Mouse (Mus musculus) heart, embryonic 13.5 days (tissue): Measurements from ENCODE around the gene Lman1l. TPM values are rescaled to one million over a fixed set of nuclear protein-coding genes. Genes with fewer than 3 reads are reported as not detected.

Experiments used
- ATAC-seq: fragments of 200-750 bp; cut with Nextera tagmentation; 2 replicates; pipeline ENCODE4 v1.8.0; 2017; ENCODE audit warnings: moderate TSS enrichment; ENCODE audit not compliant: insufficient number of reproducible peaks, low FRiP score, low TSS enrichment; ENCODE audit errors: extremely low read depth
- H3K27ac ChIP-seq: fragments of 300-500 bp; sonication (generic); replicated peaks from 2 replicates; pipeline ENCODE4 v1.5.1; 2015; ENCODE audit warnings: moderate library complexity, mild to moderate bottlenecking, inconsistent platforms
- H3K27me3 ChIP-seq: fragments of 300-500 bp; sonication (generic); replicated peaks from 2 replicates; pipeline ENCODE4 v1.6.1; 2015; ENCODE audit warnings: mild to moderate bottlenecking, inconsistent platforms
- H3K36me3 ChIP-seq: fragments of 300-500 bp; sonication (generic); 2 replicates; pipeline ENCODE4 v1.6.1; 2015; ENCODE audit warnings: mild to moderate bottlenecking, inconsistent platforms
- H3K4me1 ChIP-seq: fragments of 300-500 bp; sonication (generic); 2 replicates; pipeline ENCODE4 v1.6.1; 2015; ENCODE audit warnings: inconsistent platforms
- H3K4me2 ChIP-seq: fragments of 300-500 bp; sonication (generic); 2 replicates; pipeline ENCODE4 v1.6.1; 2015; ENCODE audit warnings: inconsistent platforms, mild to moderate bottlenecking, moderate library complexity
- H3K4me3 ChIP-seq: fragments of 300-500 bp; sonication (generic); 2 replicates; pipeline ENCODE4 v1.5.1; 2015; ENCODE audit warnings: moderate library complexity, mild to moderate bottlenecking, inconsistent platforms
- H3K9ac ChIP-seq: fragments of 300-500 bp; sonication (generic); 2 replicates; pipeline ENCODE4 v1.6.1; 2015; ENCODE audit warnings: inconsistent platforms, mild to moderate bottlenecking, moderate library complexity
- H3K9me3 ChIP-seq: fragments of 300-500 bp; sonication (generic); 2 replicates; pipeline ENCODE4 v1.6.1; 2016; ENCODE audit warnings: inconsistent platforms
- WGBS: fragments of 180-500 bp; shearing (Covaris S2); methylation state at CpG from one replicate; pipeline ENCODE4 v1.1.7; 2015; ENCODE audit warnings: mixed read lengths; 5-methylcytosine and 5-hydroxymethylcytosine counted together
- polyA plus RNA-seq: library from polyadenylated mRNA; unstranded; fragments of >200 nt; fragmentation: Nextera tagmentation; extraction: Ambion mirVana; gene quantifications from 2 replicates; pipeline ENCODE4 v1.2.1, GENCODE M21; 2015

Gene Lman1l
- polyA plus RNA-seq, 1 experiment from 2014 or later: not detected

GRCm38 (mm10) chr9:57598851-57599563 is 21.6 kb downstream of the Lman1l start:
- WGBS: 63% methylated on average over 8 of the region's 8 CpGs
- no peak overlapping the region for H3K4me3 ChIP-seq
- peaks cover 54% of the 10 kb centered on the region for H3K4me1 ChIP-seq
- H3K4me2 ChIP-seq: no peak overlapping the region
- H3K27ac ChIP-seq: no peak overlapping the region
- no peak overlapping the region for H3K9ac ChIP-seq
- H3K27me3 ChIP-seq: peaks cover 5% of the 10 kb centered on the region; the same call in 1 of the 2 replicates
- H3K9me3 ChIP-seq: no peaks in the 10 kb centered on the region
- H3K36me3 ChIP-seq: peaks cover 24% of the 10 kb centered on the region
- ATAC-seq: no peak

GRCm38 (mm10) chr9:57597929-57598382 is 22.6 kb downstream of the Lman1l start:
- Histone ChIP-seq H3K9ac (peak overlapping the region; percentile 42; the same call in 1 of the 2 replicates), H3K4me3 (no peak overlapping the region), H3K27ac (peak overlapping the region; percentile 21; the same call in 1 of the 2 replicates), H3K36me3 (peaks cover 34% of the 10 kb centered on the region), H3K4me1 (peaks cover 60% of the 10 kb centered on the region), H3K27me3 (no peaks in the 10 kb centered on the region; the same call in 1 of the 2 replicates), H3K4me2 (no peak overlapping the region), H3K9me3 (no peaks in the 10 kb centered on the region)
- WGBS: 9% methylated on average over 4 of the region's 4 CpGs
- no peak for ATAC-seq

DNA sequence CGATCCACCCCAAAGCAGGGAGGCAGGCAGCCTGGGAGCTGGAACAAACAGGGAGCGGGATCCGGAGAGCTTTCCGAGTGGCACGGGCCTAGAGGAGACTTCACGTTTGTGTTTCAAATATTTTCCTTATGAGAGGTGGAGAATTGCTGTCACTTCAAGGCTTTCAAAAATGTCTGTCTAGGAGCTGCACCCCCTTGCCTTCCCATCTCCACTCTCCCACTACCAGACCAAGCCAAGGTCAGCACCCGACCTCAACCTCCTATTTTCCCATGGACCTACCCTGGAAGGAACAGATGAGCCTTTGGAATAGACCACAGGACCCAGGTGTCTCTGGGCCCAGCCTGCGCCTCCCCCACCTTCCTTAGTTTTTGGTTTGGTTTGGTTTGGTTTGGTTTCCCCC is 23.3 kb downstream of the Lman1l start:
- Histone ChIP-seq H3K27me3 (no peaks in the 10 kb centered on the region; the same call in 1 of the 2 replicates), H3K9ac (no peak overlapping the region), H3K4me3 (no peak overlapping the region), H3K9me3 (no peaks in the 10 kb centered on the region), H3K27ac (no peak overlapping the region), H3K4me2 (no peak overlapping the region), H3K4me1 (peaks cover 58% of the 10 kb centered on the region), H3K36me3 (peaks cover 41% of the 10 kb centered on the region)
- no peak for ATAC-seq
- 75% methylated on average over 8 of the region's 8 CpGs for WGBS

- Histone ChIP-seq H3K27me3 (no peaks in the 10 kb centered on the region; the same call in 1 of the 2 replicates), H3K4me1 (peaks cover 38% of the 10 kb centered on the region)
- no peak for ATAC-seq
Observed at GRCm38 (mm10) chr9:57594174-57594509, 26.4 kb downstream of the Lman1l start.

GRCm38 (mm10) chr9:57593454-57594173 is 27.0 kb downstream of the Lman1l start:
- peaks cover 38% of the 10 kb centered on the region for H3K4me1 ChIP-seq
- H3K4me3 ChIP-seq: no peak overlapping the region
- H3K36me3 ChIP-seq: peaks cover 49% of the 10 kb centered on the region
- H3K27me3 ChIP-seq: no peaks in the 10 kb centered on the region; the same call in 1 of the 2 replicates
- H3K9ac ChIP-seq: 0 out of 2 replicates have a peak overlapping the region, but pooled peaks have one; percentile 17
- ATAC-seq: no peak
- WGBS: 60% methylated on average over 12 of the region's 12 CpGs
- H3K9me3 ChIP-seq: no peaks in the 10 kb centered on the region
- H3K4me2 ChIP-seq: no peak overlapping the region
- H3K27ac ChIP-seq: no peak overlapping the region

More at GRCm38 (mm10) chr9:57594174-57594509, 26.4 kb downstream of the Lman1l start:
- Histone ChIP-seq H3K4me2 (no peak overlapping the region), H3K36me3 (peaks cover 49% of the 10 kb centered on the region), H3K9me3 (no peaks in the 10 kb centered on the region), H3K4me3 (no peak overlapping the region), H3K9ac (0 out of 2 replicates have a peak overlapping the region, but pooled peaks have one; percentile 17), H3K27ac (no peak overlapping the region)
- 40% methylated on average over 9 of the region's 9 CpGs for WGBS

DNA sequence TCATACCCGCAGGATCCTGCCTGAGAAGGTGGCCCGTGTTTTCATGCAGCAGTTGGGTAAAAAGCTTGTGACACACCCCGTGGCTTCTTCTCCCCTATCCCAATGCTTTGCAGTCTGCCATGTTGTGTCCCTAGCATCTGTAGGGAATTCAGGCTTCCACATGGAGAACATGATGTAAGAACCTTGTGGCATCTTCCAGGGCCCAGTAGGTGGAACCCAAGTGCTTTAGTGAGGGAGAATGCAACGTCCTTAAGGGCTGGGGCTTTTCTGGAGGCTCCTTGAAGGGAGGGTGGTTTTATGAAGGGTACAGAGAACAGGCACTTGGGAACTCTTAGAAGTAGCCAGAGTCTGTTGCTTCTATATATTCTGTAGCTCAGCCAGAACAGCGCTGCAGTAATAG is 29.8 kb downstream of the Lman1l start:
- Histone ChIP-seq H3K9me3 (no peaks in the 10 kb centered on the region), H3K27ac (no peak overlapping the region), H3K4me2 (peak overlapping the region; percentile 94; the same call in 1 of the 2 replicates), H3K4me1 (peaks cover 28% of the 10 kb centered on the region), H3K4me3 (no peak overlapping the region), H3K9ac (no peak overlapping the region; the same call in 1 of the 2 replicates), H3K36me3 (peaks cover 65% of the 10 kb centered on the region), H3K27me3 (no peaks in the 10 kb centered on the region; the same call in 1 of the 2 replicates)
- WGBS: 40% methylated on average over 5 of the region's 5 CpGs
- no peak for ATAC-seq

DNA sequence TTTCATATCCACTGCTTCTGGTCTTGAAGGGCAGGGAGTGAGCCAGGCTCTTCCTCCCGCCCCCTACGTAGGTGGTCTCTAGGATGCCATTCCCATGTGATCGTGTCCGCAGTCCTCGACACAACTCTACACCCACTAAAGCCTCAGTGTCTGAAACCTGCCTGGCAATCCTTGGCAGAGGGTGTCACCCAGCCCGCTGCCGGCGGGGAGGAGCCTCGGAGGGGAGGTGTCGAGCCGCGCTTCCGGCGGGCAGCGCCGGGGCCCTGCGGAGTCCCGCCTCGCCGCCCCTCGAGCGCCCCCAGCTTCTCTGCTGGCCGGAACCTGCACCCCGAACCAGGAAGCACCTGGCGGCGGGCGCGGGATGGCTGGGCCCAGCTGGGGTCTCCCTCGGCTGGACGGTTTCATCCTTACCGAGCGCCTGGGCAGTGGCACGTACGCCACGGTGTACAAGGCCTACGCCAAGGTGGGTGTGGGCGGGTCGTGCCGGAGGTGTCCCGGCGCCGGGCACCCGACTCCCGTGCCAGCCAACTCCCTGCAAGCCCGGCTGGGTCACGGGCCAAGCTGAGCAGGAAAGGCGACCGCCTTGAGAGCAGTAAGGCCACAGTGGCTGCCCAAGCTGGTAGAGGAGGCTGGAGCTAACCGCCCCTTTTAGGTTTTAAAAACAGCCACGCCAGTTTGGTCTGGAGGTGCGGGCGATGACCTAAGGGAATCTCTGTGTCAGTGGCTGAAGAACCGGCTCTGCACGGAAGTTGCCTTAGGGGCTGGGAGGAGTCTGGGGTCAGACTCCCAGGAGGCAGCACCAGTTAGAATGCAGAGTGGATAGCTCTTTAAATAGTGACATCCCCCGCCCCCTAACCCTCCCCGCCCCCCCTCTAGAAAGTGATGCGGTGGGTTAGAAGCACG is 31.1 kb downstream of the Lman1l start, which contains the start of gene Ulk3:
Gene Ulk3, plus strand, starts transcription at position 229 of the 903 bp plus-strand sequence.
- ATAC-seq: peak; percentile 70
- peak within 1 kb of the TSS; percentile 92 for H3K9ac ChIP-seq
- peak within 1 kb of the TSS; percentile 89 for H3K27ac ChIP-seq
- peaks cover 66% of the 10 kb centered on the region for H3K36me3 ChIP-seq
- no peaks in the 10 kb centered on the region for H3K9me3 ChIP-seq
- peaks cover 28% of the 10 kb centered on the region for H3K4me1 ChIP-seq
- no peaks in the 10 kb centered on the region; the same call in 1 of the 2 replicates for H3K27me3 ChIP-seq
- under 1% methylated on average over 58 of the region's 58 CpGs for WGBS
- peak within 1 kb of the TSS; percentile 80 for H3K4me3 ChIP-seq
- peak within 1 kb of the TSS; percentile 94 for H3K4me2 ChIP-seq

DNA sequence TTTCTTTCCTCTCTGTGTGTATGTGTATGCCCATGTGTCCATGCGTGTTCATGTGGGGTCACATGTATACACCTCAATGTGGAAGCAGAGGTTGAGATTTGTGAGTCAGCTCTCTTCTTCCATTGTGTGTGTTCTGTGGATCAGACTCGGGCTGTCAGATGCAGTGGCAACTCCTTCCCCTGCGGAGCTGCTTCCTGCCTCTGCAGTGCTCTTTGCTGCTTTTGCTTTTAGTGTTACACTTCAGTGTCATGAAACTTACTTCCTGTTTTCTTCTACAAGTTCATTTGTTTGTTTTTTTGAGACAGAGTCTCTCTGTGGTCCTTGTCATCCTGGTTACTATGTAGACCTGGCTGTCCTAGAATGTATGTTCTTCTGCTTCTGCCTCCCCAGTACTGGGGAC is 35.6 kb downstream of the Lman1l start:
- Histone ChIP-seq H3K27ac (no peak overlapping the region), H3K4me1 (peaks cover 13% of the 10 kb centered on the region), H3K36me3 (peaks cover 80% of the 10 kb centered on the region), H3K9me3 (no peaks in the 10 kb centered on the region), H3K4me3 (no peak overlapping the region), H3K4me2 (no peak overlapping the region), H3K9ac (no peak overlapping the region), H3K27me3 (no peaks in the 10 kb centered on the region)
- ATAC-seq: no peak
- WGBS: 74% methylated on average over 3 of the region's 3 CpGs

GRCm38 (mm10) chr9:57577144-57577849 is 43.3 kb downstream of the Lman1l start:
- 65% methylated on average over 6 of the region's 6 CpGs for WGBS

GRCm38 (mm10) chr9:57575577-57575976 is 45.0 kb downstream of the Lman1l start:
- H3K36me3 ChIP-seq: peaks cover 52% of the 10 kb centered on the region
- H3K9me3 ChIP-seq: no peaks in the 10 kb centered on the region
- H3K9ac ChIP-seq: no peak overlapping the region
- WGBS: 50% methylated on average over 3 of the region's 3 CpGs
- no peak overlapping the region for H3K4me2 ChIP-seq
- peaks cover 2% of the 10 kb centered on the region; the same call in 1 of the 2 replicates for H3K4me1 ChIP-seq
- no peak overlapping the region for H3K4me3 ChIP-seq
- no peak overlapping the region for H3K27ac ChIP-seq
- no peak for ATAC-seq
- no peaks in the 10 kb centered on the region for H3K27me3 ChIP-seq

More at GRCm38 (mm10) chr9:57577144-57577849, 43.3 kb downstream of the Lman1l start:
- no peak overlapping the region for H3K4me2 ChIP-seq
- peaks cover 2% of the 10 kb centered on the region; the same call in 1 of the 2 replicates for H3K4me1 ChIP-seq
- ATAC-seq: no peak
- no peaks in the 10 kb centered on the region for H3K27me3 ChIP-seq
- no peaks in the 10 kb centered on the region for H3K9me3 ChIP-seq
- no peak overlapping the region for H3K27ac ChIP-seq
- H3K4me3 ChIP-seq: no peak overlapping the region
- H3K36me3 ChIP-seq: peaks cover 55% of the 10 kb centered on the region
- no peak overlapping the region for H3K9ac ChIP-seq
